Mouse (Mus musculus) ES-E14 (cell line): Measurements from ENCODE around the gene Prkcb. TPM values are rescaled to one million over a fixed set of nuclear protein-coding genes. Genes with fewer than 3 reads are reported as not detected.

Experiments
- DNase-seq: peaks from one replicate; pipeline ENCODE4 v3.0.0-alpha.2; 2013; ENCODE audit warnings: low read depth, low spot score
- H3K27ac ChIP-seq: 2 replicates; pipeline ENCODE4 v1.5.1; 2012; ENCODE audit warnings: low read depth, mild to moderate bottlenecking, low read length, moderate library complexity, mixed read lengths; ENCODE audit not compliant: poor library complexity, insufficient read depth, severe bottlenecking
- H3K36me3 ChIP-seq: 2 replicates; pipeline ENCODE4 v1.6.1; 2012; ENCODE audit warnings: mild to moderate bottlenecking, low read length, moderate library complexity, mixed read lengths; ENCODE audit not compliant: control insufficient read depth, poor library complexity, insufficient read depth, severe bottlenecking
- H3K4me1 ChIP-seq, 2 experiments: fragments of 150-350 bp in 1 of 2; sonication (generic) in 1 of 2; 2 replicates each; pipeline ENCODE4 v1.6.1; 2012; ENCODE audit warnings: low read length in 2 of 2, mild to moderate bottlenecking in 1 of 2, mixed read lengths in 1 of 2; ENCODE audit not compliant: control insufficient read depth in 2 of 2, insufficient read depth in 2 of 2, poor library complexity in 1 of 2
- H3K4me3 ChIP-seq, 2 experiments: fragments of 150-350 bp in 1 of 2; sonication (generic) in 1 of 2; 2 replicates each; pipeline ENCODE4 v1.5.1; 2012; ENCODE audit warnings: low read length in 2 of 2, low read depth in 1 of 2, mild to moderate bottlenecking in 1 of 2, mixed read lengths in 1 of 2; ENCODE audit not compliant: insufficient read depth in 1 of 2, poor library complexity in 1 of 2, severe bottlenecking in 1 of 2
- H3K9ac ChIP-seq: 2 replicates; pipeline ENCODE4 v1.6.1; 2012; ENCODE audit warnings: low read depth, mild to moderate bottlenecking, low read length, mixed read lengths; ENCODE audit not compliant: poor library complexity, insufficient read depth, severe bottlenecking
- H3K9me3 ChIP-seq: fragments of 150-350 bp; sonication (generic); 2 replicates; pipeline ENCODE4 v1.6.1; 2012; ENCODE audit warnings: low read depth, mild to moderate bottlenecking, low read length; ENCODE audit not compliant: control insufficient read depth, insufficient read depth
- CHD2 ChIP-seq: IDR thresholded peaks from 2 replicates; pipeline ENCODE4 v1.6.1; 2014; ENCODE audit warnings: mild to moderate bottlenecking, low read depth, low read length, inconsistent platforms
- HCFC1 ChIP-seq: IDR thresholded peaks from 2 replicates; pipeline ENCODE4 v1.6.1; 2012; ENCODE audit warnings: low read length, inconsistent platforms, borderline replicate concordance; ENCODE audit not compliant: insufficient read depth
- MAFK ChIP-seq: IDR thresholded peaks from 2 replicates; pipeline ENCODE4 v1.6.1; 2014; ENCODE audit warnings: mild to moderate bottlenecking, low read depth, low read length, inconsistent platforms; ENCODE audit not compliant: insufficient read depth
- ZC3H11A ChIP-seq: IDR thresholded peaks from 2 replicates; pipeline ENCODE4 v1.6.1; 2012; ENCODE audit warnings: low read depth, mild to moderate bottlenecking, inconsistent platforms, low read length, borderline replicate concordance
- ZNF384 ChIP-seq: IDR thresholded peaks from 2 replicates; pipeline ENCODE4 v1.6.1; 2012; ENCODE audit warnings: low read depth, low read length, inconsistent platforms
- in situ Hi-C, 2 experiments: fragments of 600-800 bp; cut with MboI; formaldehyde crosslinking; loops; one replicate each; pipeline ENCODE4 v1.15.1; 2025; ENCODE audit warnings: low sequenced_read_pairs in 2 of 2, inconsistent platforms in 1 of 2; ENCODE audit not compliant: unreplicated experiment in 2 of 2
- total RNA-seq: library from RNA; depleted of rRNA; stranded (reverse); fragments of 300-350 nt; gene quantifications from 2 replicates; pipeline ENCODE4 v1.2.3, GENCODE M21; 2012

Gene Prkcb
- total RNA-seq, 1 experiment = 6.1 TPM

GRCm38 (mm10) chr7:122317485-122317884 is 28.9 kb downstream of the Prkcb start:
- in situ Hi-C loops = no loop called here
- Histone ChIP-seq H3K4me3 (no peak overlapping the region), H3K27ac (no peak overlapping the region), H3K9me3 (no peaks in the 10 kb centered on the region), H3K9ac (no peak overlapping the region), H3K4me1 (no peaks in the 10 kb centered on the region), H3K36me3 (no peaks in the 10 kb centered on the region)
- TF ChIP-seq ZNF384 (no peak), HCFC1 (no peak), MAFK (no peak)
- no peak for DNase-seq

- TF ChIP-seq ZNF384 (no peak), HCFC1 (no peak), MAFK (no peak), ZC3H11A (no peak), CHD2 (no peak)
- Histone ChIP-seq H3K27ac (no peak overlapping the region), H3K4me3 (no peak overlapping the region), H3K4me1 (no peaks in the 10 kb centered on the region), H3K9ac (no peak overlapping the region), H3K9me3 (no peaks in the 10 kb centered on the region), H3K36me3 (no peaks in the 10 kb centered on the region)
- in situ Hi-C loops = no loop called here
- no peak for DNase-seq
Measured at GRCm38 (mm10) chr7:122319566-122319965, 31.0 kb downstream of the Prkcb start.

- H3K9ac ChIP-seq = no peak overlapping the region
- no peaks in the 10 kb centered on the region for H3K9me3 ChIP-seq
- H3K4me1 ChIP-seq = no peaks in the 10 kb centered on the region
- H3K36me3 ChIP-seq = no peaks in the 10 kb centered on the region
- no peak overlapping the region for H3K4me3 ChIP-seq
- no peak for DNase-seq
- no peak overlapping the region for H3K27ac ChIP-seq
- TF ChIP-seq HCFC1 (no peak), MAFK (no peak), CHD2 (no peak), ZC3H11A (no peak), ZNF384 (no peak)
- in situ Hi-C loops = no loop called here
Measured at GRCm38 (mm10) chr7:122320843-122321544, 32.4 kb downstream of the Prkcb start.

GRCm38 (mm10) chr7:122322038-122322690 is 33.6 kb downstream of the Prkcb start:
- Histone ChIP-seq H3K36me3 (no peaks in the 10 kb centered on the region), H3K4me1 (no peaks in the 10 kb centered on the region), H3K9me3 (no peaks in the 10 kb centered on the region), H3K9ac (no peak overlapping the region), H3K4me3 (no peak overlapping the region), H3K27ac (no peak overlapping the region)
- no peak for TF ChIP-seq MAFK
- TF ChIP-seq CHD2 = no peak
- no peak for TF ChIP-seq ZNF384
- TF ChIP-seq HCFC1 = no peak
- TF ChIP-seq ZC3H11A = no peak
- DNase-seq = no peak
- in situ Hi-C loops = no loop called here
